Mouse (Mus musculus) layer of hippocampus, adult 18-20 months (tissue): ENCODE measurements around the gene Syn3. TPM values are rescaled to one million over a fixed set of nuclear protein-coding genes. Genes with fewer than 3 reads are reported as not detected.

Experiments
- DNase-seq, 2 experiments: peaks; one replicate each; pipeline ENCODE4 v3.0.0; 2022; ENCODE audit warnings: low spot score in 2 of 2
- total RNA-seq, 2 experiments: library from RNA; stranded (reverse); gene quantifications; 2 replicates each; pipeline ENCODE4 v1.2.3; 2021

Syn3 gene
- total RNA-seq, 2 experiments from 2014 or later = 16.3 to 16.7 TPM

DNA sequence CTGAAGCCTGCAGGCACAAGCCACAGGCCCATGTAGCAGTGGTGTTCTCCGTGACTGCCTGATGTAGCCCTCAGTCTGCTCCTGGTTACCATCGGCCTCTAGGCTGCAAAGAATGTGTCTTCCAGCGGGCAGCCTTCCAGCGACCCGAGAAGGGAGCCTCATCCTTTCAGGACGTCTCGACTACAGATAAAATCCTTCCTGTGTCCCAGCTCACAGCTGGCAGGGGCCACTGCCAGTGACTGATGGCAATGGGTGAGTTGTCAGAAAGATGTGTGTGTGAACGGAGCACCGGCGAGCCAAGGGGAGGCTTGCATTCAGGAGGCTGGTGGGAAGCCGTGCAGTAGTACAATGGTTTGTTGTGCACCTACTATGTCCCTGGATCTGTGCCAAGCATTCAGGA, 122.8 kb downstream of the Syn3 start:
- no peak for DNase-seq

GRCm38 (mm10) chr10:86374061-86374460, 124.6 kb downstream of the Syn3 start:
- DNase-seq = no peak

DNA sequence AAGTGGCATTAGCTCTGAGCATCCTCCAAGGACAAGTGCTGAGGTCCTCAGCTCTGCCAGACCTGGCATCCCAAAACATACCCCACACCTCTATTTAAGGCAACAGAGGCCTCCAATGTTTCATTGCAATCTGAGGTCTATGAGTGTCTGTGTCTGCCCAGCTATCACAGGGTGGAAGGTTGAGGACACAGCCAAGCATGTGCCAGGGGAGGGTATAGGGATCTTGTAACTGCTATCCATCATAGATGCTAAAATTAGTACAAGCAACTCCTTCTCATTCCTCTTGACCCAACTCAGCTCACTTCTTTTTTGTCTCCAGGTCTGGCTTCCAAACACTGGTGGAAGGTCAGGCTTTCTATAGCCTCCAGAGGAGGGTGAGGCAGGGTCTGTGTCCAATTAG, 127.1 kb downstream of the Syn3 start:
- no peak for DNase-seq

GRCm38 (mm10) chr10:86369346-86369745, 129.3 kb downstream of the Syn3 start:
- DNase-seq = no peak

- no peak for DNase-seq
Observed at GRCm38 (mm10) chr10:86368811-86369210, 129.9 kb downstream of the Syn3 start.

DNA sequence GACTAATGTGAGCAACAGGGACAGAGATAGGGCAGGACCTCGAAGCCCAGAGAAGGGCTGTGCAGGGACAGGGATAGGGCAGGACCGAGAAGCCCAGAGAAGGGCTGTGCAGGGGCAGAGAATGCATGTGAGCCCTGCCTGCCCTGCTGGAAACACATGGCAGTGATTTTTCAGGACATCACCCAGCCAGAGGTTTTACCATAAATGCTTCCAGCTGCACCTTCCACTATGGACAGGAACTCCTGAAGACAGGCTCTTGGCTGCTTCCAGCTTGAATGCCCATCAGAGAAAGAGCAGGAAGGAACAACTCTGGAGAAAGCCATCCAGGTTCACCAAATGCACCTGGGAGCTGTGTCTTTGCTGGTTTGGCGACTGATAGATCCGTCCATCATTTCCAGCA, 131.3 kb downstream of the Syn3 start:
- DNase-seq = no peak

- no peak for DNase-seq
Observed at GRCm38 (mm10) chr10:86365632-86366092, 133.0 kb downstream of the Syn3 start.

- no peak for DNase-seq
Observed at GRCm38 (mm10) chr10:86363669-86364309, 134.9 kb downstream of the Syn3 start.

DNA sequence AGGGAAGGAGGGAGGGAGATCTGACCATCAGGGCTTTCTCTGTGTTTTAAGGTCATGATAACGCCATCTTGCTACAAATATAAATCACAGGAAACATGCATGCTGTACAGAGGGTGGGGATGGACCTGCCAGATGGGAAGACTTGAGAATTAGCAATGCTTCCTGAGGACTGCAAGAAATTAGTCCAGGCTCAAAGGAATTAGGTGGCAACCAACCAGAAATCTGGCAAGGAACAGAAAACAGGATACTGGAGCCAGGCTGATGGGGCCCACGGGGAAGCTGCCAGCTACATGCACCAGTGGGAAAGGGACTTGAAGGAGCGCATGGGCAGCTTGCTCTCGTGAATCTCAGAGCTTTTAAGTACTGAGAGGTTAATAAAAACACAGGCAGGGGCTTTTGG, 139.0 kb downstream of the Syn3 start:
- DNase-seq = peak in 1 of 2 experiments; percentile 18

DNA sequence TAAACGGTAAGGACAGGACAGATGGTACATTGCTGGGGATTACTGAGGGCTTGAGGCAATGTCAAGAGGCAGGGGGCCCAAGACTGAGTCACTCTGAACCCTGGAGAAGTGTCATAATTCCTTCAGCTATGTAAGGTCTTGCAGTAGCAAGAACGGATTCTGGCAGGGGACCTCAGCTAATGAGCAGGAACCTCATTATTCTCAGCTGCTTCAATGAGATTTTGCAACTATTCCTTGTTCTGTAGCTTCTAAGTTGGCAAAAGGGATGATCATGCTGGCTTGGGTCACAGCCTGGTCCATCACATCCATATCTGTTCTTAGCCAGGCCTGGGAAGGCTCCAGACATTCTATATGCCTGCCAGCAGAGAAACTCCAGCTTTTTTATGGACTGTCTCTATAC, 139.5 kb downstream of the Syn3 start:
- no peak for DNase-seq

DNA sequence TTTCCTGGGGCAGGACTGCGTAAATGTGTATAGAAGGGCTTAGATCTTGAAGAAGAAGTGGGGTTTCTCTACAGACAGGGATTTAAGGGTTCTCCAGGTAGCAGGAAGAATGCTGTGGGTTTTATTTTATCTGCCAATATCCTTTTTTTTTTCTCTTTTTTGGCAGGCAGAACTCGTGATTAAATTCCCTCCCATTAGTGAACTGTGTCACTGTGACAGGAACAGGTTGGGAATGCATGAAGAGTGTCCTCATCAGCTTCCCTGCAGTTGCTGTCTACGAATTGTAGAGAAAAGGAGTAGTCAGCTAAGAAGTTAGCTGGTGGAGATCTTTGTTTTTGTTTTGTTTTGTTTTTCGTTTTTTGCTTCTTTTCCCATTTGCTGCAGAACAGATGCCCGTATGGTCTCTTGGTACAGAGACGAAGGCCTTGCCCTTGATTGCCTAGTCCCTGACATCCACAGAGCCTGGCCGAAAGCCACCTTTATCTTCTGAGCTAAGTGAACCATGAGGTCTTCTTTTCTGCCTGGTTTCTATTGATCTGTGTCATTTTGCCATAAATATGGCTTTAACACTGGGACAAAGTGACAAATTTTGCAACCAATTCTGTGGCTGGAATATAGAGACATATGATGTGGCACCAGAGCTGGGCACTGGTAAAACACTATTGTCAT, 140.3 kb downstream of the Syn3 start:
- DNase-seq = no peak

DNA sequence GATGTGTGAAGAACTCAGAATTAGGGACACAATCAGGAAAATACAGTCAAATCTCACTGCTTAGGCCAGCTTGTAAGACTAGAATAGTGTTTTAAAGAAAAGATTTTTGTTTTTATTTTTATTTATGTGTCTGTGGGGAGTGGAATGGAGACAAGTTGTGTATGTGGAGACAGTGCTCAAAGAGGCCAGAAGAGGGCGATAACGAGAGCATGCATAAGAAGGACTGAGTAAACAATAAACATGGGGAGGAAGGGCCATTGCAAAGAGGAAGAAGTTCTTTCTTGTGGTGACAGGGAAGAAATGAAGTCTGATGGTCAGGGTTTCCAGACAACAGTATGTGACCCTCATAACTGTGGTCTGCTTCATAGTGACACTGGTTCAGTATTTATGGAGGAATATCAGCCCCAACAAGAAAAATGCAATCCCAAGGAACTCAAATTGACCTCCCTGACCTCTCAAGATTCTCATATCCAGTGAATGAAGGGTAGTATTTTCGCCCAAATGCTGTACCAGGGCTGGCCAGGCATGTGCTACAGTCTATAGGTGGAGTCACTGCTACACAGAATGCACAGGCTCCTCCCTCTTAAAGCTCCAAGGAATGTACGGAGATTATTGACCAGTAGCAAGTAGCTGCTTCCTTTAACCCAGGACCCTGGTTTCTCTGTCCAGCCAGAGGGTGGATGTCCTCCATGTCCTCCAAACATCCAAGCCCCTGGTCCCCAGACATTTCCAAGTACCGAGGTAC, 141.7 kb downstream of the Syn3 start:
- no peak for DNase-seq

DNA sequence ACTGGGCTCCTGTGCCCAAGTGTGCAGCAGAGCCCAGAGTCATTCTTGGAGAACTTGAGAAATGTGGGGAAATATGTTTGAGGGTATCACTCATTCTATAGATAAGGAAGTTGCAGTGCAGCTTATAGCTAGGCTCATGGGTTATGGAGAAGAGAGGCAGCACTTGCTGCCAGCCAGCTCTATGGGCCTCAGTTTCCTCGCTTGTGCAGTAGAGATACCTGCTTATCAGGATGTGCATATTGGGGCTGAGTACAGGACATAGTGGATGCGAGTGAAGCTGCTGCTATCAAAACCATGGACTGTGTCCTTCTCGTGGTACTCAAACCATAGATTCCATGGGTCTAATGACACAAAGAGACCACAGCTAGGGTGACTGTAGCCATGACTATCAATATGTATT, 146.2 kb downstream of the Syn3 start:
- no peak for DNase-seq

GRCm38 (mm10) chr10:86351287-86351686, 147.4 kb downstream of the Syn3 start:
- no peak for DNase-seq

DNA sequence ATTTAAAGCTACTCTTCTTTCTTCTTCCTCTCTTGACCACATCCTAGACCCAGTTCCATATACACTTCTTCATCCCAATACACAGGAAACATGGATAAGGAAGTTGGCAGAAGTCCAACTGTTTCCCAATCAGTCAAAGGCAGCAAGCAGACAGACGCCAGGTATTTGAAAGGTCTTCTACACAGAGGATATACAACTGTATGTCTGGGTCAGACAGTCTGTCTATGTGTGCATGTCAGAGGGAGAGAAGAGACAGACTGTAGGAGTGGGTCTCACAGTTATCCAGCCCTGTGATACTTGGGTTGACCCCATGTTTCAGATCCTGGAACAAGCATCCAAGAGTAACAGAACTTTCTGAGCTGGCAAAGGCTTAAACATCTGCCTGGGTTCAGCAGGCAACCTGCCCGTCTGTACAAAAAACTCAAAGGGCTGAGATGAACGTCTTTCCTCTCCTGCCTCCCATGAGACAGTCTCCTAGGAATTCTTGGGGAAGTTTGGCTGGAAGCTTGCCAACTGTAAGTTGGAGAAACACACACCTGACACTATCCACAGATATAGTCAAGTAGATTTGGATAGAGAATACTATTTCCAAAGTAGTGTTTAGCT, 152.4 kb downstream of the Syn3 start:
- no peak for DNase-seq

GRCm38 (mm10) chr10:86345645-86346044, 153.1 kb downstream of the Syn3 start:
- no peak for DNase-seq

DNA sequence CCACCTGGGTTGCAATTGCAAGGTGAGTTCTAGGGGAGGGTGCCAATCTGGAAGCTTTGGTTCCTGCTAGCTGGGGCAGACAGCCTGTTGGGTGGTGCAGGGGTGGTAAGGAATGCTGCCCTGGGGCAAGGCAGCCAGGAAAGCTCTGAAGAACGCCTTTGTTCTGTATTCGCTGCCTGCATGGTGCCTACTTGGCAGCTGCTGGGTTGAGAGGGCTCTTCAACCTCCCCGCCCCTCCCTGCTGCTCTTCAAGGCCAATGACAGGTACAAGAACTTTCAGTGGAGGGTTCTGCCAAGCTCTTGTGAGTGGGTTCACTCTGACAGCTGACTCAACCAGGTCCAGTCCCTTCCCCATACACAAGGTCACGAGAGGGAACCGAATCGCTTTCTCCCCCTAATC, 154.0 kb downstream of the Syn3 start:
- no peak for DNase-seq

- no peak for DNase-seq
Observed at GRCm38 (mm10) chr10:86343931-86344330, 154.8 kb downstream of the Syn3 start.

- no peak for DNase-seq
Observed at GRCm38 (mm10) chr10:86343362-86343761, 155.3 kb downstream of the Syn3 start.

DNA sequence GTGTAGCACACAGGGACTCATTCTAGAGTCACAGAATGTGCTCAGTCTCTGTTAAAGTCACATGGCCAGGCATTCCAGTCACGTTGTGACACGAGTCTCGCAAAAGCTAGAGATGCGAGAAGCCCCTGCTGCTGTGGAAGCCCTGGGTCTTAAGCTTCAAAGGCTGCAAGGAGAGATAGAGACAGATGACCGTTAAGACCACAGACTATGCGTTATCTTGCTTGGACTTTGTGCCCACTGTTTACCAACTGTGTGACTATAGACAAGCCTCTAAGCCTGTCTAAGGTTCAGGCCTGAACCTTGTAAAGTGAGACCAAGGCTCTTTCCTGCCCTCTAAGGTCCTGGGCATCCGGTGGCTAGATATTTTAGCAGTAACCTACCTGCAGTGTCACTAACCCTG, 156.0 kb downstream of the Syn3 start:
- no peak for DNase-seq

- no peak for DNase-seq
Observed at GRCm38 (mm10) chr10:86342151-86342550, 156.5 kb downstream of the Syn3 start.

GRCm38 (mm10) chr10:86341589-86341988, 157.1 kb downstream of the Syn3 start:
- DNase-seq = no peak
